Mouse (Mus musculus) MEL (cell line): Measurements from ENCODE around the gene Tgfbi. TPM values are rescaled to one million over a fixed set of nuclear protein-coding genes. Genes with fewer than 3 reads are reported as not detected.

Source experiments
- DNase-seq: peaks from one replicate; pipeline ENCODE4 v3.0.0; 2011; ENCODE audit warnings: low read depth, low spot score
- H3K27ac ChIP-seq: 2 replicates; pipeline ENCODE4 v1.5.1; 2012; ENCODE audit warnings: low read depth, mild to moderate bottlenecking, control low read depth, low read length, moderate library complexity; ENCODE audit not compliant: control insufficient read depth
- H3K27me3 ChIP-seq, 2 experiments: fragments of 150-350 bp in 1 of 2; sonication (generic) in 1 of 2; 2 replicates each; pipeline ENCODE4 v1.6.1; 2012; ENCODE audit warnings: low read length in 2 of 2, mild to moderate bottlenecking in 2 of 2, improper control_type of control experiment in 1 of 2, moderate library complexity in 1 of 2; ENCODE audit not compliant: insufficient read depth in 2 of 2, control insufficient read depth in 1 of 2
- H3K36me3 ChIP-seq, 2 experiments: 2 replicates each; pipeline ENCODE4 v1.6.1; 2012 to 2014; ENCODE audit warnings: low read length in 2 of 2, improper control_type of control experiment in 1 of 2, inconsistent platforms in 1 of 2, mild to moderate bottlenecking in 1 of 2; ENCODE audit not compliant: insufficient read depth in 2 of 2, control insufficient read depth in 1 of 2
- H3K4me1 ChIP-seq, 2 experiments: fragments of 150-350 bp in 1 of 2; sonication (generic) in 1 of 2; 2 replicates each; pipeline ENCODE4 v1.6.1; 2012; ENCODE audit warnings: low read length in 2 of 2, improper control_type of control experiment in 1 of 2, mild to moderate bottlenecking in 1 of 2; ENCODE audit not compliant: insufficient read depth in 2 of 2, control insufficient read depth in 1 of 2
- H3K4me3 ChIP-seq, 2 experiments: fragments of 150-350 bp in 1 of 2; sonication (generic) in 1 of 2; 2 replicates each; pipeline ENCODE4 v1.5.1; 2012; ENCODE audit warnings: low read depth in 2 of 2, low read length in 2 of 2, mild to moderate bottlenecking in 2 of 2, moderate library complexity in 2 of 2, control low read depth in 1 of 2, improper control_type of control experiment in 1 of 2; ENCODE audit not compliant: control insufficient read depth in 1 of 2, insufficient read depth in 1 of 2
- H3K79me2 ChIP-seq: 2 replicates; pipeline ENCODE4 v1.6.1; 2012; ENCODE audit warnings: mild to moderate bottlenecking, low read length, moderate library complexity; ENCODE audit not compliant: control insufficient read depth, poor library complexity, insufficient read depth
- H3K9ac ChIP-seq: 2 replicates; pipeline ENCODE4 v1.6.1; 2012; ENCODE audit warnings: low read depth, mild to moderate bottlenecking, control low read depth, low read length, moderate library complexity; ENCODE audit not compliant: control insufficient read depth, poor library complexity, severe bottlenecking
- H3K9me3 ChIP-seq: fragments of 150-350 bp; sonication (generic); replicated peaks from 2 replicates; pipeline ENCODE4 v1.6.1; 2012; ENCODE audit warnings: mild to moderate bottlenecking, low read length, improper control_type of control experiment, moderate library complexity; ENCODE audit not compliant: insufficient read depth
- CHD2 ChIP-seq: IDR thresholded peaks from 2 replicates; pipeline ENCODE4 v1.6.1; 2011; ENCODE audit warnings: low read length, improper control_type of control experiment
- ELF1 ChIP-seq: IDR thresholded peaks from 2 replicates; pipeline ENCODE4 v1.6.1; 2014; ENCODE audit warnings: low read depth, mild to moderate bottlenecking, inconsistent platforms, low read length, improper control_type of control experiment, moderate library complexity
- MYC ChIP-seq: IDR thresholded peaks from 2 replicates; pipeline ENCODE4 v1.6.1; 2011; ENCODE audit warnings: low read depth, mild to moderate bottlenecking, low read length, improper control_type of control experiment, moderate library complexity
- POLR2AphosphoS2 ChIP-seq: IDR thresholded peaks from 2 replicates; pipeline ENCODE4 v1.6.1; 2011; ENCODE audit warnings: low read length, improper control_type of control experiment
- POLR2AphosphoS5 ChIP-seq: IDR thresholded peaks from 2 replicates; pipeline ENCODE4 v1.6.1; 2012; ENCODE audit warnings: low read depth, borderline replicate concordance, mild to moderate bottlenecking, inconsistent platforms, low read length, moderate library complexity, mixed read lengths
- SIN3A ChIP-seq: IDR thresholded peaks from 2 replicates; pipeline ENCODE4 v1.6.1; 2012; ENCODE audit warnings: low read length, improper control_type of control experiment, inconsistent platforms
- TAL1 ChIP-seq: IDR thresholded peaks from 2 replicates; pipeline ENCODE4 v1.6.1; 2012; ENCODE audit warnings: mild to moderate bottlenecking, inconsistent platforms, low read length, moderate library complexity, mixed read lengths
- UBTF ChIP-seq: IDR thresholded peaks from 2 replicates; pipeline ENCODE4 v1.6.1; 2012; ENCODE audit warnings: low read depth, mild to moderate bottlenecking, inconsistent platforms, low read length, improper control_type of control experiment, moderate library complexity, borderline replicate concordance; ENCODE audit not compliant: insufficient read depth
- ZKSCAN1 ChIP-seq: IDR thresholded peaks from 2 replicates; pipeline ENCODE4 v1.6.1; 2012; ENCODE audit warnings: low read depth, mild to moderate bottlenecking, inconsistent platforms, low read length, improper control_type of control experiment, moderate library complexity
- ZMIZ1 ChIP-seq: IDR thresholded peaks from 2 replicates; pipeline ENCODE4 v1.6.1; 2012; ENCODE audit warnings: low read depth, mild to moderate bottlenecking, inconsistent platforms, low read length, improper control_type of control experiment, moderate library complexity
- polyA plus RNA-seq, 2 experiments: library from polyadenylated mRNA; stranded (reverse) in 1 of 2; unstranded in 1 of 2; fragments of >175 nt in 1 of 2; fragments of >200 nt in 1 of 2; gene quantifications; 2 replicates each; pipeline versions ENCODE4 v1.2.1 to v1.2.4; 2012; ENCODE audit warnings: low replicate concordance in 2 of 2, low read depth in 1 of 2; ENCODE audit not compliant: insufficient read length in 2 of 2, insufficient read depth in 1 of 2, missing spikeins in 1 of 2
- total RNA-seq: library from RNA; depleted of rRNA; stranded (reverse); fragments of 300-350 nt; gene quantifications from 2 replicates; pipeline ENCODE4 v1.2.3, GENCODE M21; 2012

The Tgfbi gene
- total and polyA plus RNA-seq, 3 experiments, result not detected

- H3K9ac ChIP-seq, result no peak overlapping the region
- no peaks in the 10 kb centered on the region for H3K9me3 ChIP-seq
- H3K4me3 ChIP-seq, result no peak overlapping the region
- no peak for DNase-seq
- H3K4me1 ChIP-seq, result no peaks in the 10 kb centered on the region
- H3K79me2 ChIP-seq, result no peaks in the 10 kb centered on the region
- no peak overlapping the region for H3K27ac ChIP-seq
- H3K36me3 ChIP-seq, result no peaks in the 10 kb centered on the region
- no peak for TF ChIP-seq POLR2AphosphoS2
- H3K27me3 ChIP-seq, result no peaks in the 10 kb centered on the region
Observed at GRCm38 (mm10) chr13:56645744-56646143, 36.4 kb downstream of the Tgfbi start.

- no peaks in the 10 kb centered on the region for H3K79me2 ChIP-seq
- H3K27me3 ChIP-seq, result no peaks in the 10 kb centered on the region
- no peak overlapping the region for H3K4me3 ChIP-seq
- no peaks in the 10 kb centered on the region for H3K9me3 ChIP-seq
- H3K27ac ChIP-seq, result no peak overlapping the region
- no peak overlapping the region for H3K9ac ChIP-seq
- DNase-seq, result no peak
- TF ChIP-seq TAL1 (no peak), CHD2 (no peak)
- no peaks in the 10 kb centered on the region for H3K4me1 ChIP-seq
- H3K36me3 ChIP-seq, result no peaks in the 10 kb centered on the region
Observed at GRCm38 (mm10) chr13:56647597-56648405, 38.5 kb downstream of the Tgfbi start.

GRCm38 (mm10) chr13:56650020-56650419 lies 40.7 kb downstream of the Tgfbi start:
- H3K9me3 ChIP-seq, result no peaks in the 10 kb centered on the region
- H3K27me3 ChIP-seq, result no peaks in the 10 kb centered on the region
- no peaks in the 10 kb centered on the region for H3K36me3 ChIP-seq
- DNase-seq, result no peak
- no peak overlapping the region for H3K27ac ChIP-seq
- H3K4me1 ChIP-seq, result no peaks in the 10 kb centered on the region
- TF ChIP-seq MYC (no peak), UBTF (no peak), SIN3A (no peak), ELF1 (no peak), ZKSCAN1 (no peak), POLR2AphosphoS2 (no peak), ZMIZ1 (no peak), POLR2AphosphoS5 (no peak)
- no peak overlapping the region for H3K4me3 ChIP-seq
- H3K9ac ChIP-seq, result no peak overlapping the region
- H3K79me2 ChIP-seq, result no peaks in the 10 kb centered on the region
